Mouse (Mus musculus) c-Kit-negative CD71-positive TER-119-positive erythroid progenitor cells, embryonic 14.5 days (primary cell): Measurements from ENCODE around the gene Wiz.

Experiments used
- DNase-seq: peaks from one replicate; pipeline ENCODE4 v3.0.0-alpha.2; 2013; ENCODE audit warnings: low read depth, low spot score

Gene Wiz

GRCm38 (mm10) chr17:32378786-32379185 is 10.5 kb downstream of the Wiz start:
- DNase-seq, result no peak

DNA sequence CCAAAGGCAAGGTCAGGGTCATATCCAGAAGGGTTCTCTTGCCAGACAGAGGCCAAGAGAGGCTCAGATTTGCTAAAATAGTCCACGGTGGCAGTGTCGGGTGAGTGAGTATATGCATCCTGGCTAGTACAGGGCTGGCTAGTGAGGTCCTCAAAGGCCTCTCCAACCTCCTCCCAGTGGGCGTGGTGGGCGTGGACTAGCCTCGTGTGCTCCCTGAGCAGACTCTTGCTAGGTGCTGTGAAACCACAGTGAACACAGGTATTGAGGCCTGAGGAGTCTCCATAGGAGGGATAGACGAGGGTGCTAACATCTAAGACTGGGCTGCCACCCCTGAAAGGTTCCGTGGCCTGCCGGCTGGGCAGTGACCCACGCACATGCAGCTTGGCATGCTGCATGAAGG is 12.1 kb downstream of the Wiz start:
- DNase-seq, result no peak

DNA sequence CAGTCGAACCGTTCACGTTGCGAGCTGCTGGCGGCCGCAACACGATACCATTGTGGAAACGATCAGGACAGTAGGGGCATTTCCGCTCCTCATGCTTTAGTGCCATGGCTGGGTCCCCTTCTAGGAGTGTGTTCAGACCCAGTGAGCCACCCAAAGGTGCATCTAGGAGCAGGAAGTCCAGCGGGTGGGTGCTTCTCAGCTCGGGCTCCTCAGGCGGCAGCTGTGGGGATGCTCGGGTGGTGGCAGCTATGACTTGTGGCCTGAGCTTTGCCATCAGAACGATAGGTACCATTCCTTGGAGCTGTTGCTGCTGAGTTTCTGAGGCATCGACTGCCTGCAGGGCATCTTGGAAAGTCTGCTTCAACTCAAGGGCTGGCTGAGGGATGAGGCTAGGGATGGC is 12.8 kb downstream of the Wiz start:
- DNase-seq, result no peak

DNA sequence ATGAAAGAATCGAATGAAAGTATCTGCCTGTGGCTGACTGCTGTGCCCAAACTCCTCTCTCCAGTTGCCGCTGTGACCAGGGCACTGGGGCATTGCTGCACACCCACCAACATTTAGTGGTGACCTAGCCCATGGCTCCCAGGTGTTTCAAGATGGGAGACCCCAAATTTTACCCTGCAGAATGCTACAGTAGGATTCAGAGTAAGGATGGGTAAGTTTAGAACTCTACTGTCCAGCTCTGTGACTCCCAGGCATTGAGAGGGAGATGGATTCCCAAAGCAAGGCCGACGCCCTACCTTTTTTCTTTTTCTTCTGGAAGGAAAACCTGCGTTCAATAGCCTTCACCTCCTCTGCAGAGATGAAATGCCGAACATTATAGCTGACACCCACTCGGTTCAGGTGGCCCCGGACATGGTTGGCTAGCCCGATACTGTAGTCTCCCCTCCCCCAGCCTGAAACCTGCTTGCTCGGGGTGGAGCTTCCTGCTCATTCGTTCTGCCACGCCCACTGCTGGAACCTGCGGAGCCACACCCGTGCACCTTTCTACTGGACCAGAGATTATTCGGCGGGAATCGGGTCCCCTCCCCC is 20.2 kb downstream of the Wiz start:
- DNase-seq, result no peak

DNA sequence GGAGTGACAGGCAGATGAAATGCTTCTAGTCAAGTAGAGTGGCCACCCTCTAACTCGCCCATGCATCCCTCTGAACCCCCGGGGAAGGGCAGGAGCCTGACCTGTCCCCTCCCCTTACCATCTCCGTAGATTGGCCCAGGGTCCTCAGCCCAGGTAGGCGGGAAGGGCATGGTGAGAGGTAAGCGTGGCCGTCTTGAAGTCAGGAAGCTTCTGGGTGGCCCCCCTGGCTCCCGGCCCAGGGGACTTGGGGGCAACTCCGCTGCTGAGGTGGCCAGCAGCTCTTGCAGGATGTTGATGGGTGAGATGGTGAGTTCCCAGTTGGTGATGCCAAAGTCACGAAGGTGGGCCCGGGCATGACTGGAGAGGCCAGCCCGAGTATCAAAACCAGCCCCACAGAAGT is 21.5 kb downstream of the Wiz start:
- no peak for DNase-seq

DNA sequence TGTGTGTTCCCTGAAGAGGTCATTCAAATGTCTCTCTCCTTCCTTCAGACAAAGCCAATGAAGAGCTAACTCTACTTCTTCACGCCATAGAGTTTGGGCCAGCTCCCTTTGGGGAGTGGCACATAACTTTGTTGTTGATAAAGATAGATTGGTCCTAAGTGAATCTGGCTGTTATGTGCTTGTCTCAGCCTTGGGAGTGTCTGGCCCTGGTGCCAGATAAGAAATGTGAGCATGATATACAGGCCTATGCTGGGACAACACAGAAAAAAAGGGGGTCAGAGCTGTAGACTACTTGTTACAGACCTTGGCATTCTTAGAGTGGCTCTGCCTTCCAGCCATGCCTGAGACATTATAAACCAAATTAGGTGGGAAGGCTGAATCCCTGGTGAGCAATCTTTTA is 23.9 kb downstream of the Wiz start:
- no peak for DNase-seq

- DNase-seq, result no peak
Measured at GRCm38 (mm10) chr17:32364850-32365249, 24.4 kb downstream of the Wiz start.

DNA sequence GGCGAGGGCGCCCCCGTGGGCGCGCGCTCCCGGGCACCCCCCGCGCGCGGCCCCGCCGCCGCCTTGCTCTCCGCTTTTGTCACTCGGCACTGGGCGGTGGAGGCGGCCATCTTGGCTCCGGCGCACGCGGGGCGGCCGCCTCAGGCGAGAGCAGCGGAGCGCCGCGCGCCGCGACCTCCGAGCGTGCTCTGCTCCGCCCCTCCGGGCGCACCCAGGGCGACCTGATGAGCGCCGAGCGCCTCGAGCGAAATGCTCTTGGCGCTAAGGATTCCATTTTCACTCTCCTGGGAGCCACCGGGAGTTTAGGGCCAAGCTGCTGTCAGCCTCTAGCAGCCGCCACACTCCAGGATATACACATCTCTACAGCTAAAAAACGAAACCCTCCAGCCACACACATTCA is 24.9 kb downstream of the Wiz start:
- peak; percentile 76 for DNase-seq

DNA sequence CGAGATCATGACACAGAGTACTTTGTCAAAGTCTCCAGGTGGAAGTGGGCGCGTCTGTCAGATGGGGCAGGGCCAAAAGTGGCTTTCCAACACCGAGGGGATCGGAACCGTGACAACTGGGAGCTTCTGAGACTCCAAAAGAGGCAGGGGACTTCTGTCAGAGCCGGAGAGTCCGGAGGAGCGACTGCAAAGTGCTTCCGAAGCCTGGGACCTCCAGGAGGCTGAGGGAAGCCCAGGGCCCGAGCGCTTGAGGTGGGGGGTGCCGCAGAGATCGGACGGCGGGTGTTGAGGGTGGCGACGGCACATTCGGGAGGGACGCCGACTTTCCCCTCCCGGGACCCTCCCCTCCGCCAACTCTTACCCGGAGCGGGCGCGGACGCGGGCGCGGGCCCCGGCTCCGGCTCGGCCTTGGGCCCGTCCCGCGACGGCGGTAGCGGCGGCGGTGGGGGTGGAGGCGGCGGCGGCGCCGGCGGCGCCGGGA is 25.4 kb downstream of the Wiz start:
- DNase-seq, result no peak

DNA sequence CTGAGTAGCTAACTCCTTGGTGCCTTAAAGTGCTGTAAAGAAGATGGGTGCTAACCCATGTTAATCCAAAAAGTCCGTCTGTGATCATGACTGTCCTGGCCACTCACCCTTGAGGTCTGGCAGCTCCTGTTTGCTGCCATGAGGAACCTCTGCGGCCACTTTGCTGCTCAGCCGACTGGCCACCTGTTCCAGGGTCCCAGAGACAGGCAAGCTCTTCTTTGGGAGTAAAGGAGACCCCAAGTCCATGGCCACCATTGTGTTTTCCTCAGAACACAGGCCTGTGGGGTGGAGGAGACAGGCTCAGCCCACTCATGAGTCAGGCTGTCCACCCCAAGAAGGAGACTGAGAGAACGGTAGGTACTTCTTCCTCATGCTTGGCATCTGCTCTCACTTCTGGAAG is 26.6 kb downstream of the Wiz start:
- no peak for DNase-seq

DNA sequence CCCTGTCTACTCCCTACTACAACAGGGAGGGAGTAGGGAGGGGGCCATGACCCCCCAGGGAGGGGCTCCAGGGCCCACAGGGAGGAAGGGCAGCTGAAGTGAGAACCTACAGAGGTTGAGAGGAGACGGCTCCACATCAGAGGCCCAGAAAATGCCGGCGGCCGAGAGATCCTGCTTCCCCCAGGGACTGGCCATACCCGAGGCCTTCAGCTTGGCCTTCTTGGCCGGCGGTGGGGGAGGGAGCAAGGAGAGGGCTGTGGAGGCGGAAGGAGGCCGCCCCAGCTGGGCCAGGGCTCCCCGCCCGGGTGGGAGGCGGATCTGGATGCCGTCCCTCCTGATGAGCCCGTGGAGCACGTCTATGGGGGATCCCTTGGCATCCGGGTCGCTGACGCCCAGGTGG is 29.3 kb downstream of the Wiz start:
- no peak for DNase-seq

- no peak for DNase-seq
Measured at GRCm38 (mm10) chr17:32358943-32359340, 30.3 kb downstream of the Wiz start.

GRCm38 (mm10) chr17:32358192-32358942 is 30.9 kb downstream of the Wiz start:
- no peak for DNase-seq

DNA sequence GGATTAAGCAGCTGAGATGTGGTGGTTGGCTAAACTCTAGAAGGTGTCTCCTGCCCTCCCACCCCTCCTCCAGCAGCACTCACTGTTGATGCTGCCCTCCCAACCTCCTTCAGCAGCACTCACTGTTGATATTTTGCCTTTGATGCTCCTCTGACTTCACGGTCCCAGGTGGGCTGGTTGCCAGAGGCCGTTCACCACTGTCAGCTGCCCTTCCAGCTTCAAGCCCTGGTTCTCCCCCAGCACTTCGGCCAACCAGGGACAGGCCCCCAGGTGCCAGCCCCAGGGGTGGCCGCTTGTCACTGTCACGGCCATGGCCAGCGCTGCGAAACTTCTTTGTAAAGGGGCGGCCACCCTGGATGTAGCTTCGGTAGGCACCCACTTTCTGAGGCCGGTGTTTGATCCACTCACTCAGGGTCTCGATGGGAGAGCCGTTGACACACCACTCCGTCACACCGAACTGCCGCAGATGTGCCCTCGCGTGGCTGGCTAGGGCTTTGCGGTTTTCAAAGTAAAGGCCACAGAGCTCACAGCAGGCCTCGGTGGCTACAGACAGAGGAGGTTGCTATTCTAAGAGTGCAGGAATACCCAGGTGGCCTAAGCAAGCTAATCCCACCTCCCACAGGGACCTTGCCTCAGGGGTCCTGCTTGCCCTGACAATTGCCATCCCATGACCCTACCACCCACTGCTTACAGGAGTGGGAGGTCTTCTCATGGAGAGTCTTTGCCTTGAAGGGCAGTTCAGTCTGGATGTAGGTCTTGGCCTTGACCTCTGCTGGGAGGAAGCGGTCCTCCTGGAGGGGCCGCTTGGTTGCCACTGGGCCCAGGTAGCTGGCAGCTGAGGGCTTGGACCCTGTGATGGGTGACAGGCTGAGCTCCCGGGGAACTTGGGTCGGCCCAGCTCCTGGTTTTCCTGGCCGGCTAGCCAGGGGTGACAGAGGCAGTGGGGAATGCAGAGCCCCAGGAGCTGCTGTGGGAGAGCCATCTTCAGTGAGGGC is 32.2 kb downstream of the Wiz start:
- no peak for DNase-seq

DNA sequence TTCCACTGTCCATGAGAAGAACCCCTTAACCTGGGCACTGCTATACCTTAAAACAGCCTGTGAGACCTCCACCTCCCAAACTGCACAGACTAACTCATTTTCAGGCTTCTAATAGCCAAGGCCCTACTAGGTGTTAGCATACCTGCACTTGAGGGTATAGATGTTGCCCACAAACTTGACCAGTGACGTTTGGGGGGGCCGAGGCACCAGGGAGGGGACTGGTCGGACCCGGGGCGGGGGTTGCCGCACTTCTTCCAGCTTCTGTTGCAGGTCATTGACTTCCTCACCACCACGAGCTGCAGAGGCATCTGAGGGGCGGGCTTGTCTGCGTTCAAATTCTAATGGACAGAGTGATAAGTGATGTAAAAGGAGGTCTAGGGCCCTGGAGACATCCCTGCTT is 33.0 kb downstream of the Wiz start:
- DNase-seq, result no peak

- DNase-seq, result no peak
Measured at GRCm38 (mm10) chr17:32355031-32355430, 34.2 kb downstream of the Wiz start.

DNA sequence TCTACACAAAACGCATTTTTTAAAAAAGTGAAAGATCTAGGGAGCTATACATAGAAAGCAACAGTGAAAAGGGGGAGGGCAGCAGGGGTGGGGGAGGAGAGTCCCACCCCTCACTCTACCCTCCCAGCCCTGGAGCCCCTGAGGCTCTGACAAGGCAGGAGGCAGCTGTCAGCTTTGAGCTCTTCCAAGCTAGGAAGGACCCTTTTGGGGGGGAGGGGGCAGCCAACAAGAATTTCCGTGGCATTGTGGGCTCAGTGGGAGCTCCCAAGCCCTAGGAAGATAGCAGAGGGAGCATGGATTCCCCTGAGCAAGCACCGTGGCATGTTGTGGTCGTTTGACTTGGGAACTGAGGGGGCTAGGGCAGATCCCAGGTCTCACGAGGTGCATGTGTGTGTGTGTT is 35.0 kb downstream of the Wiz start:
- DNase-seq, result no peak

DNA sequence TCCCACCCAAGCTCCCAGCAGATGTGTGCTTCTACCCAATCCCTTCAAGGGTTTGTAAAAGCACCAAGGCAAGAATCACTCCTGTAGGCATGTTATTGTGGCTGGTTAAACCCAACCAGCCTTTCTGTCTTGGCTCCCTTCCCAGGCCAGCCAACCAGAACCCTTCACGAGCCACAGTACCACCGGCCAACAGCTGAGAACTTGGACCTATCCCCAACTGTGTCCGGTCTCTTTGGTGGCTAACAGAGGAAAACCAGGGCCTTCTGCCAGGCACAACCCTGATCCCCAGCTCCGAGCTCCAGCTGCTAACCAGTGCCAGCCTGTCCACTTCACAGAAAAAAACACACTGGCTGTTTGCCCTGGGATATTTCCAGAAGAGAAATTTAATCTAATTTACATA is 35.5 kb downstream of the Wiz start:
- DNase-seq, result no peak

- DNase-seq, result no peak
Measured at GRCm38 (mm10) chr17:32351726-32352125, 37.5 kb downstream of the Wiz start.

- no peak for DNase-seq
Measured at GRCm38 (mm10) chr17:32351269-32351668, 38.0 kb downstream of the Wiz start.

- DNase-seq, result peak; percentile 97
Measured at GRCm38 (mm10) chr17:32350382-32350983, 38.8 kb downstream of the Wiz start, which contains the start of gene Akap8l. Akap8l (minus strand) TSS chr17:32350607.
